Mouse (Mus musculus): ENCODE data around the gene Ovol3. TPM values are rescaled to one million over a fixed set of nuclear protein-coding genes. Genes with fewer than 3 reads are reported as not detected.
"Not testable (repeated sequence)": the region's sequence is repeated elsewhere in the genome, so short reads cannot be mapped to it uniquely, and the experiment has no call there.

Ovol3 gene
- total RNA-seq, 2 experiments from 2014 or later, result not detected

GRCm38 (mm10) chr7:30224206-30224605, 11.3 kb downstream of the Ovol3 start:
- DNase-seq, result no peak

- DNase-seq, result no peak
Observed at GRCm38 (mm10) chr7:30222205-30222604, 13.3 kb downstream of the Ovol3 start.

GRCm38 (mm10) chr7:30221433-30221832, 14.1 kb downstream of the Ovol3 start:
- DNase-seq, result no peak

GRCm38 (mm10) chr7:30220008-30220356, 15.5 kb downstream of the Ovol3 start:
- DNase-seq, result no peak

- peak; percentile 49 to 73 for DNase-seq
Observed at GRCm38 (mm10) chr7:30219293-30220007, 16.1 kb downstream of the Ovol3 start.

GRCm38 (mm10) chr7:30217277-30217676, 18.2 kb downstream of the Ovol3 start:
- no peak for DNase-seq

GRCm38 (mm10) chr7:30216723-30217151, 18.8 kb downstream of the Ovol3 start:
- peak; percentile 84 to 88 for DNase-seq

- no peak for DNase-seq
Observed at GRCm38 (mm10) chr7:30215875-30216274, 19.6 kb downstream of the Ovol3 start.

- DNase-seq, result no peak
Observed at GRCm38 (mm10) chr7:30213881-30214280, 21.6 kb downstream of the Ovol3 start.

GRCm38 (mm10) chr7:30211025-30211424, 24.5 kb downstream of the Ovol3 start:
- DNase-seq, result no peak

- DNase-seq, result not testable (repeated sequence)
Observed at GRCm38 (mm10) chr7:30206364-30206763, 29.2 kb downstream of the Ovol3 start.

- DNase-seq, result peak; percentile 71 to 90
Observed at GRCm38 (mm10) chr7:30205383-30205782, 30.1 kb downstream of the Ovol3 start.

GRCm38 (mm10) chr7:30204380-30204779, 31.1 kb downstream of the Ovol3 start:
- no peak for DNase-seq

GRCm38 (mm10) chr7:30202895-30203690, 32.4 kb downstream of the Ovol3 start:
- DNase-seq, result peak; percentile 82 to 88

GRCm38 (mm10) chr7:30200661-30201060, 34.9 kb downstream of the Ovol3 start:
- not testable (repeated sequence) for DNase-seq

- DNase-seq, result peak in 1 of 2 experiments; percentile 22
Observed at GRCm38 (mm10) chr7:30200200-30200599, 35.3 kb downstream of the Ovol3 start.

GRCm38 (mm10) chr7:30199498-30200139, 35.9 kb downstream of the Ovol3 start:
- DNase-seq, result no peak

GRCm38 (mm10) chr7:30198481-30198971, 37.0 kb downstream of the Ovol3 start, which contains the start of gene Capns1:
Capns1 (minus strand) TSS chr7:30198811.
- peak; percentile 75 to 80 for DNase-seq

- no peak for DNase-seq
Observed at GRCm38 (mm10) chr7:30197592-30198129, 37.9 kb downstream of the Ovol3 start.

GRCm38 (mm10) chr7:30196171-30196570, 39.4 kb downstream of the Ovol3 start:
- no peak for DNase-seq

- no peak for DNase-seq
Observed at GRCm38 (mm10) chr7:30195461-30195860, 40.1 kb downstream of the Ovol3 start.

GRCm38 (mm10) chr7:30194884-30195283, 40.6 kb downstream of the Ovol3 start:
- DNase-seq, result peak; percentile 97 to 98
